Mouse (Mus musculus) gastrocnemius, adult 2 months (tissue): ENCODE results near the gene 4930579G24Rik. TPM values are rescaled to one million over a fixed set of nuclear protein-coding genes. Genes with fewer than 3 reads are reported as not detected.

ENCODE experiments used
- DNase-seq: peaks from one replicate; pipeline ENCODE4 v3.0.0; 2022
- H3K27ac ChIP-seq: fragments of 200-600 bp; 2 replicates; pipeline ENCODE4 v1.8.1; 2022; ENCODE audit warnings: mild to moderate bottlenecking
- H3K4me3 ChIP-seq: fragments of 200-600 bp; 2 replicates; pipeline ENCODE4 v1.8.1; 2022; ENCODE audit warnings: mild to moderate bottlenecking, moderate library complexity
- CTCF ChIP-seq: fragments of 200-600 bp; IDR thresholded peaks from 2 replicates; pipeline ENCODE4 v1.8.1; 2022; ENCODE audit warnings: antibody characterized with exemption, mild to moderate bottlenecking, moderate library complexity
- intact Hi-C: fragments of 180-260 bp; cut with DNase I; formaldehyde crosslinking; loops from one replicate; pipeline ENCODE4 v1.15.1; 2025
- long read RNA-seq, 2 experiments: library from polyadenylated mRNA; stranded (forward); transcript quantifications; one replicate each; pipeline ENCODE4 v2.0.0; 2021
- total RNA-seq, 2 experiments: library from RNA; stranded (reverse); gene quantifications; 2 replicates each; pipeline ENCODE4 v1.2.3; 2021

Gene 4930579G24Rik
- total RNA-seq, result 1 to 10 TPM in 1 of 2 experiments, under 1 TPM in 1; 0.79 to 1.1 TPM
- long read RNA-seq, experiment 1, transcript 4930579G24Rik-201 (2 exons, 1,970 nt), result major isoform, 6 of 6 reads
- long read RNA-seq, experiment 1, partial matches to known transcripts, result 0 of 6 reads
- long read RNA-seq, experiment 1, other reads (novel, unspliced or antisense), result 0 of 6 reads
- long read RNA-seq, experiment 2, partial matches to known transcripts, result 0 of 3 reads
- long read RNA-seq, experiment 2, other reads (novel, unspliced or antisense), result 0 of 3 reads

GRCm38 (mm10) chr3:79628561-79629415 lies at the start of gene 4930579G24Rik:
Gene 4930579G24Rik, plus strand, starts transcription at chr3:79629079.
- Histone ChIP-seq H3K27ac (peak within 1 kb of the TSS; percentile 91), H3K4me3 (peak within 1 kb of the TSS; percentile 79)
- intact Hi-C loops, result no loop called here
- DNase-seq, result peak; percentile 96
- no peak for TF ChIP-seq CTCF

DNA sequence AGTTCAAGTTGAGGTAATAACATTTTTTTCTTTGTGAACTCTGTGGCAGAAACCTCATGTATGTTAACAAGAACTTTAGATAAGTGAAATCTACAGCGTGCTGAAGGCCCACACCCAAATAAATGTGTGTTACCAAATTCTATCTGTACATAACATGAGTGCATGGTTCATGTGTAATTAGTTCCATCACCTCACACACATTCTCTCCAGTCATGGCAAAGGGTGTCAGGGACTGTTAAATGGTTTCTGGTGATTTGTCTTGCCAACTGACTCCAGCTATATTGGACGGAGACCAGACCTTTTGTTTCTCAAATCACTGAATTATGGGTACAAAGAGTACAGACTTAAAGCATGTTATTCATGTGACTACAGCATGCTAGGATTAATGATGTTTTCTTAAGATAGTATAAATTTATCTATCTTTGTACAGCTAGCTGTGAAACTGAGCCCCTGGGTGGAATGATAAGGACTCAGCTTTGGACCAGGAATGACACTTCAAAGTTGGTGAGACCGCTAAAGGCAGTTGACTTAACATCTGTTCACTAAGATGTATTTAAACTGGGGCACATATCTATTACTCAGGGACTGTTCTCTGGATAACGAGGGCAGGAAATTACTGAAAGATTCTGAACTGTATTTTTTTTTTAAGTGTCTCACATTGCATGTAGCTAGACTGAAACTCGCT lies 48.8 kb upstream of the 4930579G24Rik start:
- no peak for TF ChIP-seq CTCF
- DNase-seq, result no peak
- intact Hi-C loops, result no loop called here
- no peak overlapping the region for H3K27ac ChIP-seq
- no peak overlapping the region for H3K4me3 ChIP-seq

- H3K4me3 ChIP-seq, result no peak overlapping the region
- DNase-seq, result peak; percentile 90
- H3K27ac ChIP-seq, result no peak overlapping the region
- intact Hi-C loops, result loop anchor here (1.0 to 5.0 kb wide), 5 partner anchors 85 to 628 kb away; partner anchors contain the start of gene Rapgef2
- TF ChIP-seq CTCF, result peak; percentile 100
Observed at GRCm38 (mm10) chr3:79586804-79587203, 42.1 kb upstream of the 4930579G24Rik start.

DNA sequence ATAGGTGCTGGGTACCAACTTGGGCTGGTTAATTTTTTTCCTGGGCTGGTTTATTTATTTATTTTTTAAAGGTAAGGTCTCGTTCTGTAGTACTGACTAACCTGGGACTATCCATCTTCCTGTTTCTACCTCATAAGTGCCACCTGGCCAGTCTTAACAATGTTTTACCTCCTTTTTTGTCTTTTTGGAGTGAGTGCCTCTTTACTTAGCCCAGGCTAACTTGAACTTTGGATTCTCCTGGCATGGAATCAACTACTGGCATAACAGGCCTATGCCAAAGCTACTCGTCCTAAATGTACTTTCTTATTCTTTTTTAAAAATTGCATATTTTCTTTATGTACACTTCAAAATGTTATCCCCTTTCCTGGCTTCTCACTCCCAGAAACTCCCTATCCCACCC lies 39.2 kb upstream of the 4930579G24Rik start:
- Histone ChIP-seq H3K27ac (no peak overlapping the region), H3K4me3 (no peak overlapping the region)
- no peak for TF ChIP-seq CTCF
- no peak for DNase-seq
- intact Hi-C loops, result loop anchor here (5.0 to 10.0 kb wide), 3 partner anchors 87 to 515 kb away; partner anchors contain the start of gene Rapgef2

DNA sequence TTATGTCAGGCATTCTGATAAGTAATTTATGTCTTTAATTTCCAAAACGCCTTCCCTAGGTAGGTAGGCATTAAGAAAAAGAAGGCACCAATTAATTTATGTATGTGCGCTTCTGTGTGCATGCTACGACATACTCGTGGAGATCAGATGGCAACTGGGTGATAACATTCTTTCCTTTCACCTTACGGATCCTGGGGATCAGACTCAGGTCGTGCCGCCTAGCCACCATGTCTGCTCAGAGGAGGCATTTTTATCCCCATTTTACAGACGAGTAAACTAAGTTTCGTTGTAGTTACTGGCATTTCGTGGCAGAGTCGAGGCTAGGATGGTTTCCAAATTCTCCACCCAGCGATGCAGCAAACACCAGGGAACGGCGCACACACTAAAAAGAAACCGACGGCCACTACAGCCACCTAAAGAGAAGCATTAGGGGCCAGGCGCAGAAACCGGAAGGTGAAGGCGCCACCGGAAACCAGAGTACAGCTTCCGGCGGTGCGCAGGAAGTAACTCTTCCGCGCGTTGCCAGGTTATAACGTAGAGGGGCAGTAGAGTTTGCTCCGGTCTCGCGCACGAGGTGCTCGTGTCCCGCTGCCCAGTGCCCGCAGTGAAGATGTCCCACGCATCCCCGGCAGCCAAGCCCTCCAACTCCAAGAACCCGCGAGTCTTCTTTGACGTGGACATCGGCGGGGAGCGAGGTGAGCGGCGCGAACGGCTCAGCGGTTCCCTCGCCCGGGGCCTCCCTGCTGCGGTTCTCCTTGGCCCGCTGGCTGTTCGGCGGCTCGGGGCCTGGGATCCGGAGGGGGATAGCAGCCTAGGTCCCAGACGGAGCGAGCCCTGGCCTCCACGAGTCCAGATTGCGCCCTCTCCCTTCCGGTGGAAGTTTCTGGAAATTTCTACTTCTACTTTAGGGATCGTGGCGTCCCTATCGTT lies 37.8 kb upstream of the 4930579G24Rik start, which contains the start of gene Ppid:
Ppid (plus strand) TSS at position 480 of the 930 bp plus-strand sequence.
- no peak for TF ChIP-seq CTCF
- intact Hi-C loops, result loop anchor here (10.0 kb wide), 1 partner anchor 516 kb away; no protein-coding TSS in a partner anchor

GRCm38 (mm10) chr3:79591793-79592471 lies 36.9 kb upstream of the 4930579G24Rik start:
- DNase-seq, result no peak
- intact Hi-C loops, result loop anchor here (10.0 kb wide), 1 partner anchor 517 kb away; no protein-coding TSS in a partner anchor

More for the DNA sequence above, 37.8 kb upstream of the 4930579G24Rik start, which contains the start of gene Ppid:
- H3K27ac ChIP-seq, result peak within 1 kb of the TSS; percentile 94
- peak within 1 kb of the TSS; percentile 80 for H3K4me3 ChIP-seq
- DNase-seq, result peak; percentile 86

GRCm38 (mm10) chr3:79595468-79595867 lies 33.4 kb upstream of the 4930579G24Rik start:
- intact Hi-C loops, result loop anchor here (10.0 kb wide), 1 partner anchor 521 kb away; no protein-coding TSS in a partner anchor
- H3K27ac ChIP-seq, result no peak overlapping the region
- no peak for DNase-seq
- TF ChIP-seq CTCF, result no peak
- no peak overlapping the region for H3K4me3 ChIP-seq

More at GRCm38 (mm10) chr3:79591793-79592471, 36.9 kb upstream of the 4930579G24Rik start:
- peak overlapping the region; percentile 94 for H3K27ac ChIP-seq
- peak overlapping the region; percentile 80 for H3K4me3 ChIP-seq
- no peak for TF ChIP-seq CTCF

GRCm38 (mm10) chr3:79609886-79610285 lies 19.0 kb upstream of the 4930579G24Rik start:
- H3K27ac ChIP-seq, result no peak overlapping the region
- intact Hi-C loops, result no loop called here
- no peak overlapping the region for H3K4me3 ChIP-seq
- DNase-seq, result no peak
- no peak for TF ChIP-seq CTCF

GRCm38 (mm10) chr3:79627484-79628181 lies 1.2 kb upstream of the 4930579G24Rik start:
- H3K27ac ChIP-seq, result peak overlapping the region; percentile 91
- peak; percentile 19; the same call in 1 of the 2 replicates for TF ChIP-seq CTCF
- H3K4me3 ChIP-seq, result peak overlapping the region; percentile 79
- DNase-seq, result no peak
- intact Hi-C loops, result no loop called here

GRCm38 (mm10) chr3:79628182-79628560 lies 708 bp upstream of the 4930579G24Rik start:
- TF ChIP-seq CTCF, result peak; percentile 14
- intact Hi-C loops, result no loop called here
- Histone ChIP-seq H3K4me3 (peak overlapping the region; percentile 79), H3K27ac (peak overlapping the region; percentile 91)
- no peak for DNase-seq

DNA sequence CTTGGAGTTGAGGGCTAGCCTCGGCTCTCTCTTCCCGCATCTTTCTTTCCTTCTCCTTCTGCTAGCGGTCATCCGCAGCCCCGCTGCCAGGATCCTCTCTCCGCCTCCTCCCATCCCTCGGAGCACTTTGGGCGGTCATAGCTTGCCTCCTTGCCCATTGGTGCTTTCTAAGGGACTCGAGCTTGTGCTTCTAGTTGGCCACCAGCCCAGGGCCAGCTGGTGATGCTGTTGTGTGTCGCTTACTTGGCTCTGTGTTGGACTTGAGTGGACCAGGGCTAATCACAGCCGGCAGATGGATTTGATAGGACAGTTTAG lies 494 bp downstream of the 4930579G24Rik start, which contains the start of gene Etfdh:
Etfdh (minus strand) TSS at position 85 of the 315 bp plus-strand sequence.
- H3K27ac ChIP-seq, result peak within 1 kb of the TSS; percentile 91
- peak; percentile 78 for DNase-seq
- no peak for TF ChIP-seq CTCF
- intact Hi-C loops, result no loop called here
- H3K4me3 ChIP-seq, result peak within 1 kb of the TSS; percentile 79
